ENCODE assay signal across 14 mouse cellular contexts in the genomic region with DNA sequence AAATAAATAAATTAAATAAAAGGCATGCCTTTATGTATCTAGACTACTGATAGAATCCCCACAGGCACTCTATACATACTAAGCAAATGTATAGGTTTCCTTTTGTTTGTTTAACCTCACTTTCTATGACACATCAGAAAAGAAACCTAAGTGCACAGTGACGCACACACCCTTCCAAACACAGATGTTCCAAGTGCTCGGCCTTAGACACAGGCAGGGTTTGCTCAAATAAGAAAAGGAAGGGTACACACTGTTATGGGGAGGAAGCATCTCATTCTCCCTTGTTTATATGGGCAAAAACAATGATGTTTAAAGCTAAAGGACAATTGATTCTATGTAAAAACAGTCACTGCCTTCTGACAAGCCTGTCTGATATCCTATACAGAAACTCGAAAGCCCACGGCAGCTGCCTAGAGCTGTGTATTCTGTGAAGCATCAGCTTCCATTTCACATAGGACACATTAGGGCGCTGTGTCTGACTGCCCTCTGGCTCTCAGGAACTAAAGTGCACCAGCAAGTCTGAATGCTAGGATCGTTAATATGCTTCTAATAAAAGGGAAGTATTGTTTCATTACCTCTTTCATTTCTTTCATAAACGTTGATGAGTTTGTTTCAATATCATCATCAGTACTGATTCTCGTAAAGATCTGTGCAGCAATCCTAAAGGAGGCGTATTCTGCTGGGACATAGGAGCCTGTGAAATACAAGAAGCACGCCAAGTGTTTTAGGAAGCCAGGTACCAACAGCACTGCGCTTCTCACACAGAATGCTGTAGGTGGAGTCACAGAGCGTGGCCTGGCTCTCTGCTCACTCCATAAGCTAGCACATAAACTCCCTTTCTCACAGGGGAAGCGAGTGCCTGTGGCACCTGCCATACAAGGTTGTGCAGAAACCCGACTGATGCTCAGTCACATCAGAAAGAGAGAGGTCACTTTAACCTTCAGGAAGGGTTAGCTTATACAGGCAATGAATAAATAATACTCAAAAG. TPM values are rescaled to one million over a fixed set of nuclear protein-coding genes. Genes with fewer than 3 reads are reported as not detected.
A peak's percentile ranks its signal among the peaks of the same experiment; 100 is the strongest.
DNase-seq lines count a peak whose midpoint lies in the region; ATAC-seq and TF ChIP-seq lines count a peak whose summit lies in the region.
"Had no signal": no experiment of that assay in that cellular context is flagged by ENCODE, and none has a peak within 500 bp of the region (broad histone marks: within the 10 kb centered on the region; RNA-seq: fewer than 3 reads in every experiment).

No protein-coding gene starts in this region.

- no peaks in the 10 kb centered on the region for H3K27me3 ChIP-seq in embryonic facial prominence, embryonic 14.5 days (replicated peaks; ENCODE audit: control insufficient read depth, insufficient read depth, low read length)
- H3K27me3 ChIP-seq in embryonic facial prominence, embryonic 10.5 days (replicated peaks; ENCODE audit: low read depth, poor library complexity, severe bottlenecking), result no peaks in the 10 kb centered on the region
- H3K27me3 ChIP-seq in liver, embryonic 14.5 days (ENCODE audit: control insufficient read depth, insufficient read depth, low read length), result no peaks in the 10 kb centered on the region
- no peaks in the 10 kb centered on the region for H3K27me3 ChIP-seq in liver, embryonic 12.5 days (replicated peaks)
- H3K27me3 ChIP-seq: stomach, embryonic 15.5 days had no signal

- no peak for TF ChIP-seq EP300 in liver, embryonic 14.5 days (IDR thresholded peaks at IDR 0.05; ENCODE audit: low read depth)

- no peak overlapping the region for H3K27ac ChIP-seq in embryonic facial prominence, embryonic 14.5 days (replicated peaks; ENCODE audit: low read depth, low read length)
- H3K27ac ChIP-seq in embryonic facial prominence, embryonic 10.5 days (replicated peaks), result no peak overlapping the region
- H3K27ac ChIP-seq in liver, embryonic 14.5 days, result no peak overlapping the region
- H3K27ac ChIP-seq in liver, embryonic 12.5 days, result no peak overlapping the region
- H3K27ac ChIP-seq: stomach, embryonic 15.5 days had no signal

- no peaks in the 10 kb centered on the region for H3K36me3 ChIP-seq in embryonic facial prominence, embryonic 14.5 days (ENCODE audit: control insufficient read depth, insufficient read depth, low read length)
- no peaks in the 10 kb centered on the region for H3K36me3 ChIP-seq in embryonic facial prominence, embryonic 10.5 days (replicated peaks)
- no peaks in the 10 kb centered on the region for H3K36me3 ChIP-seq in liver, embryonic 14.5 days (replicated peaks; ENCODE audit: control insufficient read depth, insufficient read depth, low read depth)
- H3K36me3 ChIP-seq in liver, embryonic 12.5 days, result no peaks in the 10 kb centered on the region
- H3K36me3 ChIP-seq: stomach, embryonic 15.5 days had no signal

- H3K4me3 ChIP-seq in embryonic facial prominence, embryonic 14.5 days (ENCODE audit: low read depth, low read length), result no peak overlapping the region
- H3K4me3 ChIP-seq in embryonic facial prominence, embryonic 10.5 days, result no peak overlapping the region
- no peak overlapping the region for H3K4me3 ChIP-seq in liver, embryonic 14.5 days (ENCODE audit: insufficient read depth in 1 of 2, low read depth in 2 of 2, low read length in 2 of 2)
- no peak overlapping the region for H3K4me3 ChIP-seq in liver, embryonic 12.5 days
- H3K4me3 ChIP-seq: stomach, embryonic 15.5 days had no signal

- H3K4me1 ChIP-seq in embryonic facial prominence, embryonic 14.5 days (ENCODE audit: control insufficient read depth, insufficient read depth, low read length), result no peaks in the 10 kb centered on the region
- no peaks in the 10 kb centered on the region for H3K4me1 ChIP-seq in embryonic facial prominence, embryonic 10.5 days
- H3K4me1 ChIP-seq in liver, embryonic 14.5 days (replicated peaks; ENCODE audit: control insufficient read depth in 2 of 2, insufficient read depth in 2 of 2, low read length in 1 of 2), result peaks cover 0 to 4% of the 10 kb centered on the region in 2 experiments; a peak in 1 of 4 replicates
- H3K4me1 ChIP-seq in liver, embryonic 12.5 days, result peaks cover 6% of the 10 kb centered on the region
- H3K4me1 ChIP-seq: stomach, embryonic 15.5 days had no signal

- no peaks in the 10 kb centered on the region for H3K9me3 ChIP-seq in embryonic facial prominence, embryonic 14.5 days (ENCODE audit: control insufficient read depth, low read length)
- no peaks in the 10 kb centered on the region for H3K9me3 ChIP-seq in embryonic facial prominence, embryonic 10.5 days
- no peaks in the 10 kb centered on the region for H3K9me3 ChIP-seq in liver, embryonic 14.5 days (ENCODE audit: control insufficient read depth, low read length)
- no peaks in the 10 kb centered on the region for H3K9me3 ChIP-seq in liver, embryonic 12.5 days (replicated peaks)
- H3K9me3 ChIP-seq: stomach, embryonic 15.5 days had no signal

- peak; percentile 49 for TF ChIP-seq CTCF in liver, embryonic 14.5 days (IDR thresholded peaks at IDR 0.05; ENCODE audit: low read depth)

- no peak overlapping the region for H3K9ac ChIP-seq in embryonic facial prominence, embryonic 14.5 days (ENCODE audit: low read depth, low read length)
- H3K9ac ChIP-seq in liver, embryonic 14.5 days (replicated peaks), result no peak overlapping the region
- no peak overlapping the region for H3K9ac ChIP-seq in liver, embryonic 12.5 days
- H3K9ac ChIP-seq: stomach, embryonic 15.5 days had no signal

- 0 out of 2 replicates have a peak, but pooled peaks have one; percentile 60 for ATAC-seq in embryonic facial prominence, embryonic 14.5 days (ENCODE audit: low read depth)
- no peak for ATAC-seq in liver, embryonic 14.5 days (ENCODE audit: insufficient read depth)
- ATAC-seq in liver, embryonic 12.5 days, result no peak
- peak; percentile 44 for ATAC-seq in megakaryocyte, adult 5-6 weeks (ENCODE audit: poor library complexity, severe bottlenecking)
- ATAC-seq in frontal cortex, adult (ENCODE audit: low TSS enrichment), result no peak

- peak; percentile 47 for DNase-seq in embryonic facial prominence, embryonic 14.5 days (ENCODE audit: low spot score)
- no peak for DNase-seq in embryonic facial prominence, embryonic 10.5 days (ENCODE audit: low spot score)
- no peak for DNase-seq in liver, embryonic 14.5 days (ENCODE audit: low read depth in 3 of 3, low spot score in 3 of 3)
- DNase-seq in MN1 (ENCODE audit: low spot score), result peak; percentile 21
- DNase-seq in embryo, embryonic 10 days (ENCODE audit: low spot score), result no peak
- DNase-seq: adrenal gland, postnatal 25 days; gastrocnemius, postnatal 14 days; kidney, adult 18-20 months; thymus, postnatal 4 days had no signal

- no peak overlapping the region for H3K4me2 ChIP-seq in embryonic facial prominence, embryonic 14.5 days (ENCODE audit: low read depth, low read length)
- no peak overlapping the region for H3K4me2 ChIP-seq in liver, embryonic 14.5 days (ENCODE audit: low read depth)
- no peak overlapping the region for H3K4me2 ChIP-seq in liver, embryonic 12.5 days
- H3K4me2 ChIP-seq: stomach, embryonic 15.5 days had no signal

- 60% methylated on average over 14 of the region's 14 CpGs for WGBS in embryonic facial prominence, embryonic 14.5 days
- 77% methylated on average over 14 of the region's 14 CpGs for WGBS in embryonic facial prominence, embryonic 10.5 days
- 72% methylated on average over 14 of the region's 14 CpGs for WGBS in liver, embryonic 14.5 days (ENCODE audit: insufficient replicate concordance)
- WGBS in liver, embryonic 12.5 days (ENCODE audit: insufficient replicate concordance), result 72% methylated on average over 14 of the region's 14 CpGs

RNA-seq across cellular contexts. Expression of a gene that starts 23.4 kb away (rescaled TPM):
- polyA plus RNA-seq in embryonic facial prominence, embryonic 14.5 days (2014; fragmentation: Nextera tagmentation; extraction: Ambion mirVana), result 0.63 and 1.0 TPM in 2 replicates
- 0.19 and 0.34 TPM in 2 replicates for polyA plus RNA-seq in embryonic facial prominence, embryonic 10.5 days (2016; fragmentation: Nextera tagmentation; extraction: Ambion mirVana)
- 0.88 and 1.4 TPM in 2 replicates for polyA plus RNA-seq in liver, embryonic 14.5 days (2012; rRNA removed)
- 3.9 and 5.8 TPM in 2 replicates for polyA plus RNA-seq in liver, embryonic 14.5 days (2014; fragmentation: Nextera tagmentation; extraction: Ambion mirVana)
- polyA plus RNA-seq in liver, embryonic 12.5 days (2016; fragmentation: Nextera tagmentation; extraction: Ambion mirVana), result 5.3 and 6.4 TPM in 2 replicates
- total RNA-seq in megakaryocyte, adult 5-6 weeks (2015), result 0.54 TPM in 1 of 2 replicates, not detected in the other
- total RNA-seq in megakaryocyte, adult 5-6 weeks (2017), result not detected in 2 replicates
- total RNA-seq: adrenal gland, postnatal 25 days; gastrocnemius, postnatal 14 days; left cerebral cortex, postnatal 14 days had no signal

RNA-seq across cellular contexts. Expression of a gene that starts 38.5 kb away (rescaled TPM):
- 0.06 TPM in 1 of 2 replicates, not detected in the other for polyA plus RNA-seq in embryonic facial prominence, embryonic 14.5 days (2014; fragmentation: Nextera tagmentation; extraction: Ambion mirVana)
- 0.15 TPM in 2 replicates for polyA plus RNA-seq in embryonic facial prominence, embryonic 10.5 days (2016; fragmentation: Nextera tagmentation; extraction: Ambion mirVana)
- 0.02 and 0.04 TPM in 2 replicates for polyA plus RNA-seq in liver, embryonic 14.5 days (2012; rRNA removed)
- polyA plus RNA-seq in liver, embryonic 14.5 days (2014; fragmentation: Nextera tagmentation; extraction: Ambion mirVana), result 0.05 and 0.06 TPM in 2 replicates
- 0.10 and 0.11 TPM in 2 replicates for polyA plus RNA-seq in liver, embryonic 12.5 days (2016; fragmentation: Nextera tagmentation; extraction: Ambion mirVana)
- 0.33 TPM in 1 of 2 replicates, not detected in the other for total RNA-seq in megakaryocyte, adult 5-6 weeks (2015)
- 0.04 and 0.08 TPM in 2 replicates for total RNA-seq in megakaryocyte, adult 5-6 weeks (2017)

RNA-seq across cellular contexts. Expression of a gene that starts 45.4 kb away (rescaled TPM):
- 54.0 and 56.2 TPM in 2 replicates for polyA plus RNA-seq in embryonic facial prominence, embryonic 14.5 days (2014; fragmentation: Nextera tagmentation; extraction: Ambion mirVana)
- 46.9 and 48.9 TPM in 2 replicates for polyA plus RNA-seq in embryonic facial prominence, embryonic 10.5 days (2016; fragmentation: Nextera tagmentation; extraction: Ambion mirVana)
- polyA plus RNA-seq in liver, embryonic 14.5 days (2012; rRNA removed), result 80.9 and 85.5 TPM in 2 replicates
- polyA plus RNA-seq in liver, embryonic 14.5 days (2014; fragmentation: Nextera tagmentation; extraction: Ambion mirVana), result 45.5 and 52.4 TPM in 2 replicates
- polyA plus RNA-seq in liver, embryonic 12.5 days (2016; fragmentation: Nextera tagmentation; extraction: Ambion mirVana), result 60.8 and 62.2 TPM in 2 replicates
- 46.1 and 63.0 TPM in 2 replicates for total RNA-seq in megakaryocyte, adult 5-6 weeks (2015)
- total RNA-seq in megakaryocyte, adult 5-6 weeks (2017), result 54.2 and 60.8 TPM in 2 replicates

Comparison
In these comparisons a context has a peak if more than half of its experiments do, and no peak if none do; other contexts are left out.
1. DNase-seq: peak in embryonic facial prominence, embryonic 14.5 days (single experiment) and MN1 (single experiment); none in embryonic facial prominence, embryonic 10.5 days (single experiment), liver, embryonic 14.5 days (0 of 3) and embryo, embryonic 10 days (single experiment).
2. ATAC-seq: peak in embryonic facial prominence, embryonic 14.5 days (single experiment) and megakaryocyte, adult 5-6 weeks (single experiment); none in liver, embryonic 14.5 days (single experiment), liver, embryonic 12.5 days (single experiment) and frontal cortex, adult (single experiment).